Mouse (Mus musculus) heart, embryonic 14.5 days (tissue): Measurements from ENCODE around the gene Sema4b. TPM values are rescaled to one million over a fixed set of nuclear protein-coding genes. Genes with fewer than 3 reads are reported as not detected.

ENCODE experiments used
- ATAC-seq: fragments of 200-750 bp; cut with Nextera tagmentation; 2 replicates; pipeline ENCODE4 v1.8.0; 2017; ENCODE audit warnings: low read depth, moderate TSS enrichment; ENCODE audit not compliant: insufficient number of reproducible peaks, insufficient read depth, low FRiP score
- H3K27ac ChIP-seq, 2 experiments: fragments of 200-500 bp in 1 of 2; fragments of 300-500 bp in 1 of 2; sonication (generic) in 1 of 2; replicated peaks in 1 of 2; 2 replicates each; pipeline ENCODE4 v1.5.1; 2012 to 2014; ENCODE audit warnings: low read depth in 2 of 2, low read length in 2 of 2, control low read depth in 1 of 2, mild to moderate bottlenecking in 1 of 2, mixed read lengths in 1 of 2; ENCODE audit not compliant: control insufficient read depth in 1 of 2, insufficient read depth in 1 of 2
- H3K27me3 ChIP-seq: fragments of 300-500 bp; sonication (generic); 2 replicates; pipeline ENCODE4 v1.6.1; 2014; ENCODE audit warnings: mild to moderate bottlenecking, low read length, control low read depth; ENCODE audit not compliant: control insufficient read depth, insufficient read depth
- H3K36me3 ChIP-seq: fragments of 300-500 bp; sonication (generic); 2 replicates; pipeline ENCODE4 v1.6.1; 2014; ENCODE audit warnings: mild to moderate bottlenecking, control low read depth, low read length, mixed read lengths; ENCODE audit not compliant: control insufficient read depth, insufficient read depth
- H3K4me1 ChIP-seq, 2 experiments: fragments of 200-500 bp in 1 of 2; fragments of 300-500 bp in 1 of 2; sonication (generic) in 1 of 2; 2 replicates each; pipeline ENCODE4 v1.6.1; 2012 to 2014; ENCODE audit warnings: low read length in 2 of 2, control low read depth in 1 of 2, mixed read lengths in 1 of 2; ENCODE audit not compliant: control insufficient read depth in 2 of 2, insufficient read depth in 2 of 2
- H3K4me2 ChIP-seq: fragments of 300-500 bp; sonication (generic); 2 replicates; pipeline ENCODE4 v1.6.1; 2014; ENCODE audit warnings: mild to moderate bottlenecking, low read length
- H3K4me3 ChIP-seq, 2 experiments: fragments of 200-500 bp in 1 of 2; fragments of 300-500 bp in 1 of 2; sonication (generic) in 1 of 2; 2 replicates each; pipeline ENCODE4 v1.5.1; 2012 to 2014; ENCODE audit warnings: low read length in 2 of 2, mild to moderate bottlenecking in 2 of 2, control low read depth in 1 of 2, low read depth in 1 of 2, moderate library complexity in 1 of 2; ENCODE audit not compliant: control insufficient read depth in 1 of 2, insufficient read depth in 1 of 2
- H3K9ac ChIP-seq: fragments of 300-500 bp; sonication (generic); 2 replicates; pipeline ENCODE4 v1.6.1; 2014; ENCODE audit warnings: mild to moderate bottlenecking, low read length
- H3K9me3 ChIP-seq: fragments of 300-500 bp; sonication (generic); 2 replicates; pipeline ENCODE4 v1.6.1; 2016; ENCODE audit warnings: low read length, control low read depth; ENCODE audit not compliant: control insufficient read depth
- WGBS: fragments of 180-500 bp; shearing (Covaris S2); extraction: QIAGEN DNeasy Blood & Tissue Kit; methylation state at CpG from one replicate; pipeline ENCODE4 v1.1.7; 2014; 5-methylcytosine and 5-hydroxymethylcytosine counted together
- polyA plus RNA-seq: library from polyadenylated mRNA; unstranded; fragments of >200 nt; fragmentation: Nextera tagmentation; extraction: Ambion mirVana; gene quantifications from 2 replicates; pipeline ENCODE4 v1.2.1, GENCODE M21; 2014

Sema4b gene
- polyA plus RNA-seq, 1 experiment from 2014 or later, result 12.4 TPM

GRCm38 (mm10) chr7:80260625-80261371, 74.2 kb downstream of the Sema4b start, which contains the start of gene Ngrn:
Ngrn (plus strand) TSS chr7:80261215.
- Histone ChIP-seq H3K9ac (peak within 1 kb of the TSS; percentile 85), H3K4me2 (peak within 1 kb of the TSS; percentile 94), H3K4me3 (peak within 1 kb of the TSS; percentile 74 to 84), H3K4me1 (peaks cover 4 to 8% of the 10 kb centered on the region in 2 experiments; a peak in 3 of 4 replicates), H3K27ac (peak within 1 kb of the TSS; percentile 29 to 56), H3K36me3 (peaks cover 28% of the 10 kb centered on the region), H3K27me3 (peaks cover 18% of the 10 kb centered on the region), H3K9me3 (no peaks in the 10 kb centered on the region)
- peak; percentile 68 for ATAC-seq
- 24% methylated on average over 40 of the region's 40 CpGs for WGBS

- Histone ChIP-seq H3K36me3 (peaks cover 34% of the 10 kb centered on the region), H3K9ac (peak overlapping the region; percentile 85), H3K27me3 (peaks cover 18% of the 10 kb centered on the region), H3K4me2 (peak overlapping the region; percentile 94), H3K27ac (peak overlapping the region; percentile 29 to 56), H3K4me3 (peak overlapping the region; percentile 74 to 84), H3K9me3 (no peaks in the 10 kb centered on the region), H3K4me1 (peaks cover 4 to 8% of the 10 kb centered on the region in 2 experiments; a peak in 3 of 4 replicates)
- 2% methylated on average over 32 of the region's 32 CpGs for WGBS
- 0 out of 2 replicates have a peak, but pooled peaks have one; percentile 14 for ATAC-seq
These were observed 74.8 kb downstream of the Sema4b start for GRCm38 (mm10) chr7:80261372-80261990.

GRCm38 (mm10) chr7:80264606-80265005, 78.0 kb downstream of the Sema4b start:
- Histone ChIP-seq H3K9ac (no peak overlapping the region), H3K36me3 (peaks cover 44% of the 10 kb centered on the region), H3K4me1 (peaks cover 4 to 15% of the 10 kb centered on the region in 2 experiments; a peak in 3 of 4 replicates), H3K9me3 (no peaks in the 10 kb centered on the region), H3K4me3 (no peak overlapping the region), H3K27ac (no peak overlapping the region), H3K27me3 (peaks cover 4% of the 10 kb centered on the region), H3K4me2 (no peak overlapping the region)
- 93% methylated on average over 12 of the region's 12 CpGs for WGBS
- no peak for ATAC-seq

GRCm38 (mm10) chr7:80267764-80268163, 81.1 kb downstream of the Sema4b start:
- WGBS, result 63% methylated on average over 1 of the region's 1 CpGs
- Histone ChIP-seq H3K9ac (no peak overlapping the region), H3K4me2 (no peak overlapping the region), H3K27ac (no peak overlapping the region), H3K36me3 (peaks cover 53% of the 10 kb centered on the region), H3K4me1 (peaks cover 2 to 18% of the 10 kb centered on the region in 2 experiments; a peak in 3 of 4 replicates), H3K4me3 (no peak overlapping the region), H3K9me3 (no peaks in the 10 kb centered on the region), H3K27me3 (no peaks in the 10 kb centered on the region)
- ATAC-seq, result no peak

- Histone ChIP-seq H3K4me3 (peak within 1 kb of the TSS; percentile 82 to 91), H3K4me2 (peak within 1 kb of the TSS; percentile 94), H3K36me3 (peaks cover 54% of the 10 kb centered on the region), H3K27me3 (no peaks in the 10 kb centered on the region), H3K27ac (peak within 1 kb of the TSS; percentile 77 to 80), H3K9ac (peak within 1 kb of the TSS; percentile 89), H3K9me3 (no peaks in the 10 kb centered on the region; the same call in 1 of the 2 replicates), H3K4me1 (peaks cover 2 to 18% of the 10 kb centered on the region in 2 experiments; a peak in 3 of 4 replicates)
- peak; percentile 75 for ATAC-seq
- 4% methylated on average over 21 of the region's 21 CpGs for WGBS
These were observed 82.5 kb downstream of the Sema4b start, which contains the start of gene Vps33b for GRCm38 (mm10) chr7:80268897-80269750. Vps33b (plus strand) TSS chr7:80269649.

GRCm38 (mm10) chr7:80269751-80270255, 83.2 kb downstream of the Sema4b start:
- Histone ChIP-seq H3K36me3 (peaks cover 54% of the 10 kb centered on the region), H3K4me1 (peaks cover 2 to 18% of the 10 kb centered on the region in 2 experiments; a peak in 3 of 4 replicates), H3K27ac (peak overlapping the region; percentile 49 to 80), H3K9me3 (peaks cover 6% of the 10 kb centered on the region), H3K9ac (peak overlapping the region; percentile 89), H3K4me2 (peak overlapping the region; percentile 94), H3K27me3 (no peaks in the 10 kb centered on the region), H3K4me3 (peak overlapping the region; percentile 82 to 91)
- WGBS, result under 1% methylated on average over 23 of the region's 23 CpGs
- ATAC-seq, result peak; percentile 64

GRCm38 (mm10) chr7:80273456-80273855, 86.8 kb downstream of the Sema4b start:
- Histone ChIP-seq H3K27ac (no peak overlapping the region), H3K4me1 (peaks cover 2 to 16% of the 10 kb centered on the region in 2 experiments; a peak in 3 of 4 replicates), H3K4me2 (no peak overlapping the region), H3K27me3 (no peaks in the 10 kb centered on the region), H3K4me3 (no peak overlapping the region), H3K9ac (no peak overlapping the region), H3K36me3 (peaks cover 63% of the 10 kb centered on the region), H3K9me3 (peaks cover 11% of the 10 kb centered on the region)
- WGBS, result 87% methylated on average over 2 of the region's 2 CpGs
- ATAC-seq, result no peak
